Mouse (Mus musculus): ENCODE measurements at regions not wholly inside any gene's neighbourhood (a gene's known extent, or its start where the extent isn't known, plus 50 kb on each side); places are given as distances from the start of the nearest gene placed in this dataset.

DNA sequence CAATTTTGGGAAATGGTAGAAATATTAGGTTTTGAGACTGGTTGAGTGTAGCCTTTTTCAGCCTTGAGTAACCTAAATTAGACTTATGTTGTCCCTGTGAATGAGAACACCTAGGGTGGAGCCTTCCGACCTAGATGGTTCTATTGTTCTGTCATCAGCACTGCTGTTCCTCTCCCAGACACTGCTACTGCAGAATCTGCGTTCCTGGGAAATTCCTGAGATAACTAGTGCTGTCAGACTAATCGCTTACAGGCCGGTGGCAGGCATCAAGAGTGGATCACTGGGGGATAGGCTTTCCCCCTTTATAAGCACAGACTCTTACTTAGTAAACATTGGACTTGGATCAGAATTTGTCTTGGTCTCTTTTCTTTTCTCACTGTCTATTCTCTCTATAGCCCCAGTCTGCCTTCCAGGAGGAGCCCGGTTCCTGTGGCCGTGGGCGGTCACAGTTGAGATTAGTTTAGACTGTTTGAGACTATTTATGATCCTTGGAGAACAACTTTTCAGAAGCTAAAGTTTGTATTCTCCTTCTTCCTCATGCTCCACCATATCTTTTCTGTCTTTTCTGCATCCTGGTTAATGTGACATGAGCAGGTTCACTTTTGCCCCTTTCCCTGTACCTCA is 596.0 kb upstream of the Slc39a10 start:
- TF ChIP-seq CTCF (IDR thresholded peaks at IDR 0.05; ENCODE audit: extremely low read depth, insufficient read length, insufficient replicate concordance, low read depth, low read length) (no peak), POLR2A (IDR thresholded peaks at IDR 0.05; ENCODE audit: low read depth, low read length) (no peak)

DNA sequence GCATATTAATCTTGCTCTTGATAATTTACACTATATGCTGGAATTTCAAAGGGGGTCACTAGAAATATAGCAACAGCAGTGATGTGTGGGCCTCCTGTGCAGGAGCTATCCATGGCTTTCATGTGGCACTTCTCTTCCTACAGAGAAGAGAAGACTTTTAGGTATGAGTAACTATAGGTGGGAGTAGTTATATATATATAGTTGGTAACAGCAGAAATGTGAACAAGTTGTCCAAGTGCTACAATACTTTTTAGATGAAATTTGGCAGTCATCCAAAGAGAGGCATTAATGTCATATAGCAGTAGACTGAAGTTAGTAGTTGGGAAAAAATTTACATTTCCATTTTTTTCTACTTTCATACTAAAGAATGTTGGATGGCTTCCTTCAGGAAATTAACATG is 593.4 kb upstream of the Slc39a10 start:
- H3K27ac ChIP-seq (ENCODE audit: insufficient read depth, low read depth, low read length) = no peak overlapping the region
- H3K4me1 ChIP-seq (ENCODE audit: control insufficient read depth, insufficient read depth, insufficient read length, low read length) = no peaks in the 10 kb centered on the region
- no peaks in the 10 kb centered on the region for H3K36me3 ChIP-seq (ENCODE audit: control insufficient read depth, insufficient read depth, low read length)
- H3K4me3 ChIP-seq (ENCODE audit: low read depth, low read length) = no peak overlapping the region
- TF ChIP-seq CTCF (IDR thresholded peaks at IDR 0.05; ENCODE audit: extremely low read depth, insufficient read length, insufficient replicate concordance, low read depth, low read length) = no peak
- no peak for TF ChIP-seq POLR2A (IDR thresholded peaks at IDR 0.05; ENCODE audit: low read depth, low read length)
- H3K27me3 ChIP-seq (ENCODE audit: control insufficient read depth, insufficient read depth, low read length) = no peaks in the 10 kb centered on the region

More for the DNA sequence above, 596.0 kb upstream of the Slc39a10 start:
- H3K27ac ChIP-seq (ENCODE audit: insufficient read depth, low read depth, low read length) = no peak overlapping the region
- no peaks in the 10 kb centered on the region for H3K36me3 ChIP-seq (ENCODE audit: control insufficient read depth, insufficient read depth, low read length)
- WGBS = 56% methylated on average over 7 of the region's 7 CpGs
- no peaks in the 10 kb centered on the region for H3K27me3 ChIP-seq (ENCODE audit: control insufficient read depth, insufficient read depth, low read length)
- no peaks in the 10 kb centered on the region for H3K4me1 ChIP-seq (ENCODE audit: control insufficient read depth, insufficient read depth, insufficient read length, low read length)
- H3K4me3 ChIP-seq (ENCODE audit: low read depth, low read length) = no peak overlapping the region

DNA sequence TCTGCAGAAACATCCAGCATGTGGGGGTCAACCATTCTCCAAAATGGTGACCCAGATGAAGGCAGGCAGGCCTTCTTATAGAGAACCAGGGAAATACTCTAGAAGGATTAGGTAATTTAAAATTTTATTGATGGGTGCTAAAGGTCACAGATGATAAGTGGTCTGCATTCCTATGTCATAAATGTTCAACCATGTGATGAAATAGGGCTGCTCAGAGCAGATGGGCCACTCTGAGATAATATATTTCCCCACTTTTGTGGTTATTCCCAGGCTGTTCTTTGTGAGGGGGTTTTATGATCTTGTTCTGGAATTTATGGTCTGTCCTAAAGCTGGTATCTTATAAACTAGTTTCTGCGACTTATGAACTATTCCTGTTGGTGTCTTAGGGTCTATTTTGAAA is 586.4 kb upstream of the Slc39a10 start:
- H3K4me1 ChIP-seq (ENCODE audit: control insufficient read depth, insufficient read depth, insufficient read length, low read length) = no peaks in the 10 kb centered on the region
- H3K4me3 ChIP-seq (ENCODE audit: low read depth, low read length) = no peak overlapping the region
- no peaks in the 10 kb centered on the region for H3K27me3 ChIP-seq (ENCODE audit: control insufficient read depth, insufficient read depth, low read length)
- WGBS = 22% methylated on average over 1 of the region's 1 CpGs
- no peak overlapping the region for H3K27ac ChIP-seq (ENCODE audit: insufficient read depth, low read depth, low read length)
- TF ChIP-seq CTCF (IDR thresholded peaks at IDR 0.05; ENCODE audit: extremely low read depth, insufficient read length, insufficient replicate concordance, low read depth, low read length) (no peak), POLR2A (IDR thresholded peaks at IDR 0.05; ENCODE audit: low read depth, low read length) (no peak)
- H3K36me3 ChIP-seq (ENCODE audit: control insufficient read depth, insufficient read depth, low read length) = no peaks in the 10 kb centered on the region

DNA sequence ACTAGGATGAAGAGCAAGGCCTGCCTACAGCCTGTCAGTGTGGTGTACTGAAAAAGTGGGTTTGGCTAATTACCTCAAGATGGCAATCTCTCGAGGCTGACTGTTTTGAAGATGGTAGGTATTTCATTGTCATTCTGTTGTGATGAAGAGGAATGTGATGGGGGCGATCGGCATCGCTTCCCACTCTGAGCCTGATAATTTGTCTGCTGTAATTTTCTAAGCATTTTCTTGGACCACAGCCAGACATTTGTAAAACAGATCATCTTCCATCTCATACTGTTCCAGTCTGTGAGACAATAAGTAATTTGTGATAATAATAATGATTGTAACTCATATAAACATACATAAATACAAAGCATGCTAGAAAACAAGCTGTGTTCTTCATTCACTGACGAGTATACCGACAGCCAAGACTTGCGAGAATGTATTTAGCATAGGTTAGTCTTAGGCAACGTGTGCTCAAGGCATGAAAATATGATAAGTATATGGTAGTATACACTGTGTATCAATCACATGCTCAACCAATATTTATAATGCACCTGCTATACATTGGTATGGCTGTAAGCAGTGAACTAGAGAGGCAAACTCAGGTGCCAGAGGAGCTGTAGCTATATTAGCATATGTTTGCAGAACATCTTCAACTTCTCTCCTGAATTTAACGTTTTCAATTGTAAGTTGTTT is 574.1 kb upstream of the Slc39a10 start:
- 80% methylated on average over 9 of the region's 9 CpGs for WGBS

DNA sequence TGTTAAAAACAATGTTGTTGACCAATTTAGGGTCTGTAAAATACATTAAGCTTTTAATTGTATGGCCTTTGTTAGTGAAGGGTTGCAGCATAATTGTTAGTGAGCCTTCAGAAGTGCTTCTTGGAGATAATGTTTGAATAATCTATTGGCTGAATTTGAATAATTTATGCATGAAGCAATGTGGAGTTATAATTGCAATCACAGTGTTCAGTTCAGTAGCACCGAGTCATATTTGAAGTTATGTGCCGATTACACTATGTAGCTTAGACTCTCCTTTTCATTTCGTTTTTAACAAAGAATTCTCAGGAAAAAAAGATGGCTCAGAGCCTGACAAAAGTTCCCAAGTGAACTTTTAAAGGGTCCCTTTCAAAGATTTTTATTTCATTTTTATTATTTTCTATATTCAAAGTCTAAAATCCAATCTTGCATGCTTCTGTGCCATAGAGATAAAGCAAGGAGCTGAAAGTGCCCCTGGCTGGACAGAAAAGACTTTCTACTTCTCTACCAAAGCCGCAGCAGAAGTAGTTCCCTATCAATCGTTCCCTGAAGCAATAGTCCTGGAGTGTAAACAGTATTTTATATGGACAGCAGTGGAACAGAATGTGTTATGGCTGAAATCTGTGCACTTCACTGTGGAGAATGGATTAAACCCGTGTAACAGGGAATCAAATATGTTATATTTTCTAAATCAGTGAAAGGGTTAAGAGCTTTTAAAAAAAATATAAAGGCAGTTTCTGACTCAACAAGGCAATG is 556.3 kb upstream of the Slc39a10 start:
- no peaks in the 10 kb centered on the region for H3K4me1 ChIP-seq (ENCODE audit: control insufficient read depth, insufficient read depth, insufficient read length, low read length)
- H3K4me3 ChIP-seq (ENCODE audit: low read depth, low read length) = no peak overlapping the region
- H3K27ac ChIP-seq (ENCODE audit: insufficient read depth, low read depth, low read length) = no peak overlapping the region
- TF ChIP-seq CTCF (IDR thresholded peaks at IDR 0.05; ENCODE audit: extremely low read depth, insufficient read length, insufficient replicate concordance, low read depth, low read length) = no peak
- no peak for TF ChIP-seq POLR2A (IDR thresholded peaks at IDR 0.05; ENCODE audit: low read depth, low read length)
- H3K36me3 ChIP-seq (ENCODE audit: control insufficient read depth, insufficient read depth, low read length) = no peaks in the 10 kb centered on the region
- no peaks in the 10 kb centered on the region for H3K27me3 ChIP-seq (ENCODE audit: control insufficient read depth, insufficient read depth, low read length)
- 68% methylated on average over 6 of the region's 6 CpGs for WGBS

More for the DNA sequence above, 574.1 kb upstream of the Slc39a10 start:
- H3K27me3 ChIP-seq (ENCODE audit: control insufficient read depth, insufficient read depth, low read length) = no peaks in the 10 kb centered on the region
- no peaks in the 10 kb centered on the region for H3K4me1 ChIP-seq (ENCODE audit: control insufficient read depth, insufficient read depth, insufficient read length, low read length)
- H3K36me3 ChIP-seq (ENCODE audit: control insufficient read depth, insufficient read depth, low read length) = no peaks in the 10 kb centered on the region
- no peak overlapping the region for H3K27ac ChIP-seq (ENCODE audit: insufficient read depth, low read depth, low read length)
- no peak for TF ChIP-seq CTCF (IDR thresholded peaks at IDR 0.05; ENCODE audit: extremely low read depth, insufficient read length, insufficient replicate concordance, low read depth, low read length)
- TF ChIP-seq POLR2A (IDR thresholded peaks at IDR 0.05; ENCODE audit: low read depth, low read length) = no peak
- H3K4me3 ChIP-seq (ENCODE audit: low read depth, low read length) = no peak overlapping the region

DNA sequence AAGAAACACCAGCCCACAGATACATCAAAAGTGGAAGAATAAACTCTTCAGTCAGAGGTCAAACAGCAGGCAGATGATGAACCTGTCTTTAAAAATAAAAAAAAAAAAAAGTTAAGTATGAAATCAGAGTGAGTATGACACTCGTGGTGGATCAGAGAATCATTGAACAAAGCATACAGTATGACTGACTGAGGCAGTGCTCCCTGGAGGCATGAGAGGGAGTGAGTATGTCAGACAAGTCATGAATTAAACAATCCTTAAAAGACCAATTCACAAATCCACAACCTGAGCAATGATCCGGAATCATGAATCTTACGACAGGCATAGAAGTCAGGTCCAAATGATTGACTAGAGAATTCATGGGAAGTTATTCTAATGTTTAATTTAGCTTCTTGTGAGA is 555.4 kb upstream of the Slc39a10 start:
- TF ChIP-seq POLR2A (IDR thresholded peaks at IDR 0.05; ENCODE audit: low read depth, low read length) (no peak), CTCF (IDR thresholded peaks at IDR 0.05; ENCODE audit: extremely low read depth, insufficient read length, insufficient replicate concordance, low read depth, low read length) (no peak)
- no peaks in the 10 kb centered on the region for H3K27me3 ChIP-seq (ENCODE audit: control insufficient read depth, insufficient read depth, low read length)
- no peak overlapping the region for H3K4me3 ChIP-seq (ENCODE audit: low read depth, low read length)
- no peaks in the 10 kb centered on the region for H3K36me3 ChIP-seq (ENCODE audit: control insufficient read depth, insufficient read depth, low read length)
- WGBS = 85% methylated on average over 3 of the region's 3 CpGs
- H3K4me1 ChIP-seq (ENCODE audit: control insufficient read depth, insufficient read depth, insufficient read length, low read length) = no peaks in the 10 kb centered on the region
- H3K27ac ChIP-seq (ENCODE audit: insufficient read depth, low read depth, low read length) = no peak overlapping the region

DNA sequence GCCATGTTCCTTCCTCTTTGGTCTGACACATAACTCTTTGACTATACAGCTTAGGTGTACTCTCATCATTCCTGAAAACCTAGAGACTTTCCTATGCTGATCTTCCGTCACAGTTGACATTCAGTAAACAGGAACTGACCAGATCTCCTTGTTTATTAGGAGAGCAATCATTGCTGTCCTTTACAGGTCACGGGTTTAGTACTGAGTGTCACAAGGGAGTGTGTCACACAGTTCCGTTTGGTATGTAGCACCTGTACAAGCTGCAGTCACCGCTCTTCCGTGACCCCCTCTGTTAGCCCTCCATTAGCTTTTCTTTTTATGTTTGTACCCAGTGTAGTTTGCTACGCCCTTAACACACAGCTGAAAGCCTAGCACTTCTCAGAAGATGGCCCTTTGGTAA is 553.4 kb upstream of the Slc39a10 start:
- H3K27ac ChIP-seq (ENCODE audit: insufficient read depth, low read depth, low read length) = no peak overlapping the region
- H3K4me3 ChIP-seq (ENCODE audit: low read depth, low read length) = no peak overlapping the region
- no peaks in the 10 kb centered on the region for H3K4me1 ChIP-seq (ENCODE audit: control insufficient read depth, insufficient read depth, insufficient read length, low read length)
- WGBS = 36% methylated on average over 6 of the region's 6 CpGs
- no peak for TF ChIP-seq CTCF (IDR thresholded peaks at IDR 0.05; ENCODE audit: extremely low read depth, insufficient read length, insufficient replicate concordance, low read depth, low read length)
- TF ChIP-seq POLR2A (IDR thresholded peaks at IDR 0.05; ENCODE audit: low read depth, low read length) = no peak
- no peaks in the 10 kb centered on the region for H3K36me3 ChIP-seq (ENCODE audit: control insufficient read depth, insufficient read depth, low read length)
- no peaks in the 10 kb centered on the region for H3K27me3 ChIP-seq (ENCODE audit: control insufficient read depth, insufficient read depth, low read length)
